In genomic region chr7:141435129-141435855, GRCm38 (mm10) we compare ENCODE assay signal across 8 mouse cellular contexts. TPM values are rescaled to one million over a fixed set of nuclear protein-coding genes. Genes with fewer than 3 reads are reported as not detected.
DNase-seq lines count a peak whose midpoint lies in the region; ATAC-seq and TF ChIP-seq lines count a peak whose summit lies in the region.

No protein-coding gene starts in this region.

- DNase-seq in cerebellum, adult 11-12 months, result peak; percentile 84
- DNase-seq in cerebellum, postnatal 4 days (ENCODE audit: low spot score in 2 of 2), result no peak
- DNase-seq in limb, embryonic 11.5 days (ENCODE audit: low spot score), result peak; percentile 49
- peak; percentile 90 for DNase-seq in midbrain, embryonic 11.5 days (ENCODE audit: low spot score, missing footprints)
- DNase-seq in spleen, postnatal 36 days (ENCODE audit: low spot score in 2 of 2), result peak; percentile 60 to 75

- peak; percentile 55 to 60 for ATAC-seq in hematopoietic stem cell, adult 5-6 weeks (replicated peaks in 1 of 2; ENCODE audit: insufficient read depth in 1 of 2, low FRiP score in 2 of 2, low TSS enrichment in 1 of 2, low read depth in 1 of 2, poor library complexity in 2 of 2, severe bottlenecking in 2 of 2)
- ATAC-seq in limb, embryonic 11.5 days (ENCODE audit: insufficient number of reproducible peaks, low FRiP score, low TSS enrichment, low read depth), result no peak
- ATAC-seq in midbrain, embryonic 11.5 days (ENCODE audit: low FRiP score), result peak; percentile 33

- TF ChIP-seq CTCF in bone marrow macrophage, adult 2 months (IDR thresholded peaks at IDR 0.05; ENCODE audit: low read depth, low read length), result no peak

- peak overlapping the region; percentile 62 for H3K4me3 ChIP-seq in bone marrow macrophage, adult 2 months (ENCODE audit: insufficient read depth, low read length)
- peak overlapping the region; percentile 59 for H3K4me3 ChIP-seq in erythroblast, embryonic 14.5 days (replicated peaks)
- peak overlapping the region; percentile 39 for H3K4me3 ChIP-seq in limb, embryonic 11.5 days (ENCODE audit: low read depth, low read length)
- peak overlapping the region; percentile 41 for H3K4me3 ChIP-seq in midbrain, embryonic 11.5 days (ENCODE audit: low read depth, low read length)

- no peak for TF ChIP-seq POLR2A in bone marrow macrophage, adult 2 months (IDR thresholded peaks at IDR 0.05; ENCODE audit: borderline replicate concordance, low read depth, low read length)

- 4% methylated on average over 16 of the region's 17 CpGs for WGBS in limb, embryonic 11.5 days
- WGBS in midbrain, embryonic 11.5 days, result 4% methylated on average over 17 of the region's 17 CpGs

- H3K9me3 ChIP-seq in erythroblast, embryonic 14.5 days (ENCODE audit: control insufficient read depth, low read length), result no peaks in the 10 kb centered on the region
- no peaks in the 10 kb centered on the region for H3K9me3 ChIP-seq in limb, embryonic 11.5 days (ENCODE audit: control insufficient read depth, low read length)
- H3K9me3 ChIP-seq in midbrain, embryonic 11.5 days (ENCODE audit: control insufficient read depth, low read length), result no peaks in the 10 kb centered on the region

- H3K27me3 ChIP-seq in erythroblast, embryonic 14.5 days (ENCODE audit: control insufficient read depth), result no peaks in the 10 kb centered on the region
- no peaks in the 10 kb centered on the region for H3K27me3 ChIP-seq in limb, embryonic 11.5 days (ENCODE audit: control insufficient read depth, insufficient read depth, low read length)
- H3K27me3 ChIP-seq in midbrain, embryonic 11.5 days (ENCODE audit: control insufficient read depth, insufficient read depth, low read length), result no peaks in the 10 kb centered on the region

- peak overlapping the region; percentile 71 for H3K4me2 ChIP-seq in limb, embryonic 11.5 days (ENCODE audit: low read depth, severe bottlenecking)
- peak overlapping the region; percentile 77 for H3K4me2 ChIP-seq in midbrain, embryonic 11.5 days

- peaks cover 78% of the 10 kb centered on the region for H3K36me3 ChIP-seq in erythroblast, embryonic 14.5 days (ENCODE audit: control insufficient read depth)
- peaks cover 13% of the 10 kb centered on the region for H3K36me3 ChIP-seq in limb, embryonic 11.5 days (ENCODE audit: control insufficient read depth, insufficient read depth, low read length)
- peaks cover 2% of the 10 kb centered on the region; the same call in 1 of the 2 replicates for H3K36me3 ChIP-seq in midbrain, embryonic 11.5 days (ENCODE audit: control insufficient read depth, insufficient read depth, low read length)

- peaks cover 12% of the 10 kb centered on the region for H3K4me1 ChIP-seq in bone marrow macrophage, adult 2 months (ENCODE audit: control insufficient read depth, insufficient read depth, low read length)
- peaks cover 77% of the 10 kb centered on the region for H3K4me1 ChIP-seq in erythroblast, embryonic 14.5 days (ENCODE audit: control insufficient read depth)
- H3K4me1 ChIP-seq in limb, embryonic 11.5 days (ENCODE audit: control insufficient read depth, insufficient read depth, low read length), result peaks cover 10% of the 10 kb centered on the region
- peaks cover 30% of the 10 kb centered on the region for H3K4me1 ChIP-seq in midbrain, embryonic 11.5 days (ENCODE audit: control insufficient read depth, insufficient read depth, low read length)

- peak overlapping the region; percentile 45 for H3K27ac ChIP-seq in bone marrow macrophage, adult 2 months (ENCODE audit: insufficient read depth, low read depth, low read length)
- H3K27ac ChIP-seq in limb, embryonic 11.5 days (replicated peaks; ENCODE audit: low read depth, low read length), result no peak overlapping the region
- H3K27ac ChIP-seq in midbrain, embryonic 11.5 days (ENCODE audit: low read depth, low read length), result peak overlapping the region; percentile 33

- 0 out of 2 replicates have a peak overlapping the region, but pooled peaks have one; percentile 8 for H3K9ac ChIP-seq in limb, embryonic 11.5 days (ENCODE audit: low read length)
- peak overlapping the region; percentile 70 for H3K9ac ChIP-seq in midbrain, embryonic 11.5 days (ENCODE audit: low read length)

RNA-seq across cellular contexts. Expression of gene Slc25a22, which starts 2.4 kb away (rescaled TPM):
- polyA plus RNA-seq in bone marrow macrophage, adult 2 months (2012; ENCODE audit: insufficient read depth, insufficient read length, missing spikeins), result 21.4 and 24.8 TPM in 2 replicates
- polyA plus RNA-seq in erythroblast, embryonic 14.5 days (2012), result 0.70 and 0.97 TPM in 2 replicates
- total RNA-seq in hematopoietic stem cell, adult 5-6 weeks (2017), result 8.0 and 9.7 TPM in 2 replicates
- polyA plus RNA-seq in limb, embryonic 11.5 days (2014; fragmentation: Nextera tagmentation; extraction: Ambion mirVana), result 34.8 and 37.1 TPM in 2 replicates
- polyA plus RNA-seq in midbrain, embryonic 11.5 days (2014; fragmentation: Nextera tagmentation; extraction: Ambion mirVana), result 31.2 and 31.9 TPM in 2 replicates

RNA-seq across cellular contexts. Expression of gene Cend1, which starts 6.0 kb away (rescaled TPM):
- not detected in 2 replicates for polyA plus RNA-seq in bone marrow macrophage, adult 2 months (2012; ENCODE audit: insufficient read depth, insufficient read length, missing spikeins)
- not detected in 2 replicates for polyA plus RNA-seq in erythroblast, embryonic 14.5 days (2012)
- not detected in 2 replicates for total RNA-seq in hematopoietic stem cell, adult 5-6 weeks (2017)
- polyA plus RNA-seq in limb, embryonic 11.5 days (2014; fragmentation: Nextera tagmentation; extraction: Ambion mirVana), result 2.7 and 3.2 TPM in 2 replicates
- polyA plus RNA-seq in midbrain, embryonic 11.5 days (2014; fragmentation: Nextera tagmentation; extraction: Ambion mirVana), result 5.8 and 5.9 TPM in 2 replicates

RNA-seq across cellular contexts. Expression of gene Pidd1, which starts 8.5 kb away (rescaled TPM):
- polyA plus RNA-seq in bone marrow macrophage, adult 2 months (2012; ENCODE audit: insufficient read depth, insufficient read length, missing spikeins), result 4.0 and 5.6 TPM in 2 replicates
- polyA plus RNA-seq in erythroblast, embryonic 14.5 days (2012), result 5.6 and 9.3 TPM in 2 replicates
- 6.5 and 8.5 TPM in 2 replicates for total RNA-seq in hematopoietic stem cell, adult 5-6 weeks (2017)
- 15.7 and 18.3 TPM in 2 replicates for polyA plus RNA-seq in limb, embryonic 11.5 days (2014; fragmentation: Nextera tagmentation; extraction: Ambion mirVana)
- 7.4 and 7.8 TPM in 2 replicates for polyA plus RNA-seq in midbrain, embryonic 11.5 days (2014; fragmentation: Nextera tagmentation; extraction: Ambion mirVana)

RNA-seq across cellular contexts. Expression of gene Rplp2, which starts 11.9 kb away (rescaled TPM):
- polyA plus RNA-seq in bone marrow macrophage, adult 2 months (2012; ENCODE audit: insufficient read depth, insufficient read length, missing spikeins), result 2,115 and 2,403 TPM in 2 replicates
- polyA plus RNA-seq in erythroblast, embryonic 14.5 days (2012), result 584 and 1,051 TPM in 2 replicates
- total RNA-seq in hematopoietic stem cell, adult 5-6 weeks (2017), result 1,528 and 3,641 TPM in 2 replicates
- 1,271 and 1,319 TPM in 2 replicates for polyA plus RNA-seq in limb, embryonic 11.5 days (2014; fragmentation: Nextera tagmentation; extraction: Ambion mirVana)
- polyA plus RNA-seq in midbrain, embryonic 11.5 days (2014; fragmentation: Nextera tagmentation; extraction: Ambion mirVana), result 891 and 959 TPM in 2 replicates

RNA-seq across cellular contexts. Expression of gene Pnpla2, which starts 19.7 kb away (rescaled TPM):
- polyA plus RNA-seq in bone marrow macrophage, adult 2 months (2012; ENCODE audit: insufficient read depth, insufficient read length, missing spikeins), result 92.9 and 94.0 TPM in 2 replicates
- polyA plus RNA-seq in erythroblast, embryonic 14.5 days (2012), result 3.0 and 3.4 TPM in 2 replicates
- total RNA-seq in hematopoietic stem cell, adult 5-6 weeks (2017), result 15.1 and 15.5 TPM in 2 replicates
- polyA plus RNA-seq in limb, embryonic 11.5 days (2014; fragmentation: Nextera tagmentation; extraction: Ambion mirVana), result 11.3 and 12.5 TPM in 2 replicates
- 12.7 and 14.0 TPM in 2 replicates for polyA plus RNA-seq in midbrain, embryonic 11.5 days (2014; fragmentation: Nextera tagmentation; extraction: Ambion mirVana)

Comparison
In these comparisons a context has a peak if more than half of its experiments do, and no peak if none do; other contexts are left out.
1. DNase-seq: peak in cerebellum, adult 11-12 months (single experiment), limb, embryonic 11.5 days (single experiment), midbrain, embryonic 11.5 days (single experiment) and spleen, postnatal 36 days (2 of 2); none in cerebellum, postnatal 4 days (0 of 2).
2. RNA of gene Slc25a22, which starts 2.4 kb away (polyA plus RNA-seq): 34.8 to 37.1 TPM in limb, embryonic 11.5 days, 31.2 to 31.9 TPM in midbrain, embryonic 11.5 days and 21.4 to 24.8 TPM in bone marrow macrophage, adult 2 months; 0.70 to 0.97 TPM in erythroblast, embryonic 14.5 days; every median in the first group is over 10 times any median in the second.
3. Peak in every context shown above with its lines, with median percentiles within 50 percentile points of each other: H3K4me3 ChIP-seq.